Mouse (Mus musculus) layer of hippocampus, postnatal 25 days (tissue): ENCODE data around the gene Fosl1. TPM values are rescaled to one million over a fixed set of nuclear protein-coding genes. Genes with fewer than 3 reads are reported as not detected.

Experiments used
- DNase-seq, 2 experiments: peaks; one replicate each; pipeline ENCODE4 v3.0.0; 2022; ENCODE audit warnings: mixed read lengths in 2 of 2, low spot score in 1 of 2; ENCODE audit errors: extremely low spot score in 1 of 2
- total RNA-seq, 2 experiments: library from RNA; stranded (reverse); gene quantifications; 2 replicates each; pipeline ENCODE4 v1.2.3; 2021

Fosl1 gene
- total RNA-seq, 2 experiments from 2014 or later, result not detected

DNA sequence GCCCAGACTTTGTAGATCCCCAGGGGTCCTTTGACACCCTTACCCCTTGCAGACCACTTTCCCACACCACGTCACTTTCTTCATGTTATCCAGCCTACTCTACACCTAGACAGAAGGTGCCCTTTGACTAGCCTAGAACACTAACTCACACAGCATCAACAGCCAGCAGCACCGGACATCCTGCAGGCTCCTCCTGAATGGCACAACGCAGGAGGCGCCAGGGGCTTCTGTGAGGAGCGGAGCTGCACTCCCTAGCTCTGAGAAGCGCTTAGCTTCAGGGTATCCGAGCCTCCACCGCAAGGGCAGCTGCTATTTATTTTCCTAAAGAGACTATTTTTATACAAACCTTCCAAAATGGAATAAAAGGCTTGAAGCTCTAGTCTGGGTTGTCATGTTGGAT is 8.2 kb downstream of the Fosl1 start:
- no peak for DNase-seq

- no peak for DNase-seq
Measured at GRCm38 (mm10) chr19:5456241-5456921, 9.0 kb downstream of the Fosl1 start.

GRCm38 (mm10) chr19:5456922-5457745 is 9.8 kb downstream of the Fosl1 start:
- DNase-seq, result peak; percentile 89 to 96

DNA sequence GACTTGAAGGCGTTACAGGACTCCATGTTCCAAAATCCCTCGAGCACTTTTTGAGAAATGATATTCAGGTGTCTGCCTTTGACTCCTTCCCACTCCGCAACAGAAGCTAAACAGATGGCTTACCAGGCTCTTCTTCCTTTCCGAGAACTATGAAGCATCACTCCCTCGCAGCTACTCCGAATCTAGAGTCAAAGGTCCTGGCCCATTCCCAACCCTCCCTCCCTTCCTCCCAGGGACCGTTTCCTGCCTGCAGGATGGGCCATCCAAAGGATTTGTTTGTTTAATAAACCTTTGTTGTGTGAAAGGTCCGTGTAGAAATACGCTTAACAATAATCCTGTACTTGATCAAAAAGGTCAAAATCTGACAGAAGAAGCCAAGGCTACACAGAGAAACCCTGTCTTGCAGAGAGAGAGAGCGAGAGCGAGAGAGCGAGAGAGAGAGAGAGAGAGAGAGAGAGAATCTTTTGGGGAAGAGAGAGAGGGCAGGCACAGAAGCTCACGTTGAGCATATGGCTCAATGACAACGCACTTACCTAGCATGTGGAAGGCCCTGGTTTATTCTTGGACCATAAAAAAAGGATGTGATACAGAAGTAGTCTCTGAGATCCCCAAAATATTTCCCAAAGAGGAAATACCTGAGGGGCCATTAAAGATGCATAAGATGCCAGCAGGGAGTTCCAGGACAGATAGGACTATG is 10.5 kb downstream of the Fosl1 start, which contains the start of gene Ccdc85b:
Ccdc85b (minus strand) TSS at position 149 of the 697 bp plus-strand sequence.
- no peak for DNase-seq

- DNase-seq, result no peak
Measured at GRCm38 (mm10) chr19:5459019-5459418, 11.7 kb downstream of the Fosl1 start.

GRCm38 (mm10) chr19:5459896-5460295 is 12.5 kb downstream of the Fosl1 start:
- DNase-seq, result no peak

DNA sequence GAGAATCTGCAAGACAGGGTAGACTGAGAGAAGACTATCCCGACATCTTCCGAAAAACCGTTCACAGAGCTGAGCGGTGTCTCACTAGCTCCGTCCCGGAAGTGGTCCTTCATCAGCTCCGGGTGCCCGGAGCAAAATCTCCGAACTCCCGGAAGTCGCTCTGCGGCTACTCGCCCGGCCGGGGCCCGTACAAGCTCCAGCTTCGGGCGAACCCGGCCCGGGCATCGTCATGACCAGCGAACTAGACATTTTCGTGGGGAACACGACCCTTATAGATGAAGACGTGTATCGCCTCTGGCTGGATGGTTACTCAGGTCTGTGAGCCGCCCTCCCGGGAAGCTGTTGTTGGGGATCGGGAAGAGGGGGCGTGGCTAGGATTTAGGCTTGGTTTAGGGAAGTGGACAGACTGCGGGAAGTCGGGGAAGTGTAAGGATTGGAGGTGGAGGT is 13.1 kb downstream of the Fosl1 start, which contains the start of gene Fibp:
Fibp (plus strand) TSS at position 151 of the 447 bp plus-strand sequence.
- peak; percentile 79 to 81 for DNase-seq

GRCm38 (mm10) chr19:5461411-5461810 is 14.1 kb downstream of the Fosl1 start:
- DNase-seq, result no peak

GRCm38 (mm10) chr19:5463212-5463611 is 15.9 kb downstream of the Fosl1 start:
- no peak for DNase-seq

DNA sequence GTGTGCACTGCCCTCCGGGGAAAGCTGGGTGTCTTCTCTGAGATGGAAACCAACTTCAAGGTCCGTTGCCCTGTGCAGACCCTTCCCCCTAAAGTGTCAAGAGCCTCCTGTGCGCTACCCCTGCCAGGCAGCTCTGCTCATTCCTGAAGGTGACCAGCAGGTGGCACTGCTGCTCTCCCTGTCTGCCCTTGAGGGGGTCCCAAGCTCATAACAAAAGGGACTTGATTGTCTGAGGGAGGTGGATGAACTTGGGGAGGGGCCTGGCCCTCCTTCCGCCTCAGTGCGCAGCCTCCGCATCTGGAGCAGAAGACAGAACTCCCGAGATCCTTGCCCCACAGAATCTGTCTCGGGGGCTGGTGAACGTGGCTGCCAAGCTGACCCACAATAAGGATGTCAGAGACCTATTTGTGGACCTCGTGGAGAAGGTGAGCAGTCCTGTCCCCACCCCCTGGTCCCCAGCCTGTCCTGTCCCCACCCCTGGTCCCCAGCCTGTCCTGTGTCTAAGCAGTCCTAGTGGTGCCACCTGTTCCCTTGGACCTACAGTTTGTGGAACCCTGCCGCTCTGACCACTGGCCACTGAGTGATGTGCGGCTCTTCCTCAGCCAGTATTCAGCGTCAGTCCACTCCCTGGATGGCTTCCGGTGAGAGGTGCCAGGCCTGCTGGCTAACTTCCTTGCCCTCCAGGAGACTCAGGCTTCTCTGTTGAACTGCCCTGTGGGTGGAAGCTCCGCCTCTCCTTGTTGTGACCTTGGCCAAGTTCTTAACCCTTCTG is 16.6 kb downstream of the Fosl1 start:
- DNase-seq, result peak in 1 of 2 experiments; percentile 73

DNA sequence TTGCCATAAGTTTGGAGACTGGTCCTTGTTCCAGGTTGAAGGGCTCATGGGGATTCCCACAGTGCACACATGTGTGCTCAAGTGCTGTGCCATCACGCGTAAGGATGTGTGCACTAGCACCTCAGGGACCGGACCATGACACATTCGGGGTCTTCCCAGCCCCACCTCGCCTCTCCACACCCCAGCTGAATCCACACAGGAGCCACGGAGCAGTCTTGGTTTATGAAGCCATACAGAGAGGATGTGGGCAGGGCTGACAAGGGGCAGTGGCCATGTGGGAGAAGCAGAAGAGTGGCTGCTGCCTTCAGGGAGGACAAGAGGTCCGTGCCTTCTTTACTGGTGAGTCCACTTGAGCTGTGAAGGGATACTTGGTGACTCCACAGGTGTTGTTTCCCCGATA is 17.7 kb downstream of the Fosl1 start:
- DNase-seq, result no peak

DNA sequence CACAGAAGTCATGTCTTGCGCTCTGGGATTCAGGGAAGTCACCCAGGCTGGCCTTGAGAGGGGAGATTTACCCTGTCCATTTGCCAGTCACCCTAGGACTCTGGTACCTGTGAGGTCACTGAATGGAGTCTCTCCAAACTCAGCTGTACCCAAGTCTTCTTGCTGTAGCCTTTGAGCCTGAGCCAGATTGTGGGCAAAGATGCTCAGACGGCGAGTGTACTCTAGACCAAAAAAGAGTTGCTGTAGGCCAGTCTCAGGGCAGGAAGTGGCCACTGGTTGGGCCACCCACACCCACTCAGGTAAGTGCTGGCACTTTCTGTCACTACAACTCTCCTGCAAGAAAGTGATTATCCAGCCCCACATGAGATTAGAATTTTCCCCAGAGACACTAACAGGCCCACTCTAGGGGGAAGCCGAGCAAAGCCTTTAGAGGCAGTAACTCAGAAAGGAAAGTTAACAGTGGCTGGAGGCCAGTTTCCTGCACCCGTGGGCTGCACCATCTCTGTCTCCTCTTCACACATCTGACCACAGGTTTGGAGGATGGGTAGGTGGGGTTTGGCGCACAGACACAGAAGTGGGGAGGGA is 19.7 kb downstream of the Fosl1 start:
- no peak for DNase-seq

DNA sequence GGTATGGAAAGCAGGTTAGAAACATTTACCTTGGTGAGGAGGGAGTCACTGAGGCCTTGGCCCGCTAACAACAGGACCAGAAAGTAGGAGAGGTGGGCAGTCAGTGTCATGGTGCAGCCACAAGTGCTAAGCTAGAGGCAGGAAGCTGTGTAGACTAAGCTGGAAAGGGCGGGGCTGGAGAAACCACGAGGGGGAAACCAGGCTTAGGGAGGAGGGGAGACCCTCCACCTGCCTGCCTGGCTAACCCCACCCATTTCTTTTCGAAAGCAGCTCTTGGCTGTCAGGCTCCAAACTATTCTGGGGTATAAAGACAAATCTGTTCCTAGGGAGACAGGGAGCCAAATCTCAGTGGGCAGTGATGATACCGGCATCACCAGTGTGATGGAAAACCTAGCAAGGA is 21.0 kb downstream of the Fosl1 start, which contains the start of gene Ctsw:
Ctsw (minus strand) TSS at position 134 of the 400 bp plus-strand sequence.
- no peak for DNase-seq

DNA sequence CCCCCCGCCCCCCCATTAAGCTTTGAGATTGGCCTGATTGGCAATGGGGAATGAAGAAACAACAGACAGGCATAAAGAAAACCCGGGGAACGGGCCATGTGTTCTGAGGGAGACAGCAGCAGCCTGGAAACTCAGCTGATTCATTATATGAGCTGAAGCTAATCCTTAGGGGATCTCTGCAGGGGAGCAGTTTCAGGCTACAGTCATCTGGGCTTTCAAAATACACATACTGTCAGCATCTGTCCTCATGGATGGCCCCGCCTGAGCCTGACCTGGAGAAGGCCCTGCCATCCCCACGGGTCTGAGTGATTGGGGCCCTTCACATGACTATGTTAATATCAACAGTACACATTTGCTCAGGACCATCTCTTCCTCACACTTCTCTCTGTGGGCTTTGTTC is 24.5 kb downstream of the Fosl1 start:
- no peak for DNase-seq

GRCm38 (mm10) chr19:5472857-5473256 is 25.5 kb downstream of the Fosl1 start:
- DNase-seq, result no peak

DNA sequence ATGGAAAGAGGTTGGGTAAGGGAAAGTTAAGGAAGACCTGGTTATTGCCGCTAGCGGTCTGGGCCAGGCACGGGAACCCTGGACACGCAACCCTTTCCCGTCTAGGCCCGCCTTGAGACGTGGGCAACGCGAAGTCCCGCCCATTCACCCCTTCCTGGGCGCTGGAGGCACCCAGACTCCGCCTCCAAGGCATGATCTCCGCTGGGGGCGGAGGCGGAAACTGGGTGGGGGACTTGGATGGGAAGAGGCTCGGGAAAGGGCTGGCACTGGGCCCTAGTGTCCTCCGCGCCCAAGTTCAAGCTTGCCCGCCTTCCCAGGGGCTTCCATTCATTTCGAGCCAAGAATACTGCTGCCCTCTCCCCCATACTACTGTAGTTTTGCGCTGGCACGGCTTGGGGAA is 26.4 kb downstream of the Fosl1 start, which contains the start of gene Efemp2:
Efemp2 (plus strand) TSS at position 235 of the 400 bp plus-strand sequence.
- DNase-seq, result peak; percentile 44 to 46

DNA sequence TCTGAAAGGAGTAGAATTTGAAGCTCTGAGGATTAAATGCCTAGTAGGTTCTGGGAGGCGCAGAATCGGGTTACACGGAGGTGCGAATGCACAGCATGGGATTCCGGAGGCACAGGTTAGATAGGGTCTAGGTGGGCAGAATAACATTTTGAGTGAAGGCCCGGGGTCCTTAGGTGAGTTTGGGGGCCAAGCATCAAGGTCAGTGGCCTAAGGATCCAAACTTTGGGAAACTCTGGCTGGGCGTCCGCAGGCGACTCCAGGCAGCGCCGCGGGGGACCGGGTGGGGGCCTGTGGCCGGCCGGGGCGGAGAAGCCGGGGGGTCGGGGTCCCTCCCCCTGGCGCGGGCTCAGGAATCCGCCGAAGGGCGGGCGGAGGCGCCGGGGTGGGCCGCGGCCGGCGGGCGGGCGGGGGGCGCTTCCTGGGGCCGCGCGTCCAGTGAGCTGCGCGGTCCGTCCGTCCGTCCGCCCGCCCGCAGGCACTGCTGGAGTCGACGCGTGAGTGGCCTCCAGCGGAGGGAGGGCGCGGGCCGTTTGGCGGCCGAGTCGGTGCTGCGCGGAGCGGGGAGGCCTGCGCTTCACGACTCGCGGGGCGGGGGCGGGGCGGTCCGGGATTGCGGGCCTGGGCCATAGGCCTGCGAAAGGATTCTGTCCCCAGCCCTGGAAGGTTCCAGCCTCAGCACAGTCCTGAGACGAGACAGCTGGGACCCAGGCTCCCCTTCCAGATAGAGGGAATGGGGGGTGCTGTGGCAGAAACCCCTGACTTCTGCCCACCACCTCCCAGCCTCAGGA is 27.1 kb downstream of the Fosl1 start:
- no peak for DNase-seq

GRCm38 (mm10) chr19:5475069-5475714 is 27.8 kb downstream of the Fosl1 start:
- no peak for DNase-seq
